Mouse (Mus musculus) liver, embryonic 14.5 days (tissue): ENCODE data around the gene Ddn.

Source experiments
- CTCF ChIP-seq: IDR thresholded peaks from 2 replicates; pipeline ENCODE4 v1.5.1; 2016; ENCODE audit warnings: antibody characterized with exemption, low read depth, control low read depth
- EP300 ChIP-seq: IDR thresholded peaks from 2 replicates; pipeline ENCODE4 v1.6.1; 2016; ENCODE audit warnings: antibody characterized with exemption, low read depth

DNA sequence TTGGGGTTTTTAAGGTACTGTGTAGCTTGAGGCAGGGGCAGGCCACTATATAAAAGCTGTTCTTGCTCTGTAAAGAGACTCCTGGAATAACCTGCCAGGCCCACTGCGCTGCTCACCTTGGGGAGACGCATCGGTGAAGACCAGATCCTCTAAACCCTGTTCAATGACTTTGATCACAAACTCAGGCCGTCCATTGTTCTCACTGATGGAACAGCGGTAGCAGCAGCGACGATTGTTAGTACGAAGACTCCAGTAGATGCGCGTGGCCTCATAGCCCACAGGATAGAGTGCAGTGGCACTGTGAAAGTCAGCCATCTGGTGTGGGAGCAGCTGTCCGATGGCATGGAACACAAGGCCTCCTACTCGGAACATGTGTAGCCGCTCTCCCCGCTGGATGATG is 29.9 kb upstream of the Ddn start:
- TF ChIP-seq EP300 (no peak), CTCF (no peak)
